Mouse (Mus musculus) myocyte (in vitro differentiated cells): ENCODE results near the gene Rps17.

Experiments
- CEBPB ChIP-seq: IDR thresholded peaks from 2 replicates; pipeline ENCODE4 v1.6.1; 2011; ENCODE audit warnings: mild to moderate bottlenecking, moderate library complexity; ENCODE audit not compliant: poor library complexity, insufficient read depth, severe bottlenecking
- E2F4 ChIP-seq: IDR thresholded peaks from one replicate; pipeline ENCODE4 v1.6.1; 2011; ENCODE audit warnings: mild to moderate bottlenecking, control low read depth, moderate library complexity; ENCODE audit not compliant: insufficient read depth
- MAX ChIP-seq: IDR thresholded peaks from one replicate; pipeline ENCODE4 v1.6.1; 2011; ENCODE audit warnings: low read depth, mild to moderate bottlenecking, control low read depth
- MYOD1 ChIP-seq, 3 experiments: IDR thresholded peaks; one replicate each; pipeline ENCODE4 v1.6.1; 2011; ENCODE audit warnings: control low read depth in 2 of 3, low read depth in 2 of 3, mild to moderate bottlenecking in 2 of 3, moderate library complexity in 1 of 3; ENCODE audit not compliant: insufficient read length in 2 of 3, control insufficient read depth in 1 of 3
- MYOG ChIP-seq, 3 experiments: IDR thresholded peaks; one replicate each; pipeline ENCODE4 v1.6.1; 2011; ENCODE audit warnings: control low read depth in 2 of 3, low read depth in 2 of 3, mild to moderate bottlenecking in 2 of 3; ENCODE audit not compliant: insufficient read length in 2 of 3, control insufficient read depth in 1 of 3, insufficient read depth in 1 of 3
- POLR2A ChIP-seq: IDR thresholded peaks from one replicate; pipeline ENCODE4 v1.6.1; 2011; ENCODE audit warnings: low read depth, mild to moderate bottlenecking, control low read depth, moderate library complexity; ENCODE audit not compliant: insufficient read length
- POLR2AphosphoS2 ChIP-seq: IDR thresholded peaks from one replicate; pipeline ENCODE4 v1.6.1; 2011; ENCODE audit warnings: low read depth, control low read depth; ENCODE audit not compliant: insufficient read length
- REST ChIP-seq: IDR thresholded peaks from one replicate; pipeline ENCODE4 v1.6.1; 2011; ENCODE audit warnings: mild to moderate bottlenecking, control low read depth, moderate library complexity; ENCODE audit not compliant: insufficient read depth, insufficient read length
- SRF ChIP-seq: IDR thresholded peaks from one replicate; pipeline ENCODE4 v1.6.1; 2011; ENCODE audit warnings: low read depth; ENCODE audit not compliant: control insufficient read depth, insufficient read length
- TCF12 ChIP-seq: IDR thresholded peaks from one replicate; pipeline ENCODE4 v1.6.1; 2011; ENCODE audit warnings: mild to moderate bottlenecking, control low read depth; ENCODE audit not compliant: poor library complexity, insufficient read depth, severe bottlenecking
- TCF3 ChIP-seq: IDR thresholded peaks from one replicate; pipeline ENCODE4 v1.6.1; 2011; ENCODE audit warnings: low read depth, control low read depth; ENCODE audit not compliant: insufficient read length
- USF1 ChIP-seq: IDR thresholded peaks from one replicate; pipeline ENCODE4 v1.6.1; 2011; ENCODE audit warnings: low read depth, mild to moderate bottlenecking, control low read depth, moderate library complexity

- no peak for TF ChIP-seq POLR2A
- no peak for TF ChIP-seq E2F4
- no peak for TF ChIP-seq TCF12
- no peak for TF ChIP-seq REST
- no peak for TF ChIP-seq USF1
- no peak for TF ChIP-seq MAX
- no peak for TF ChIP-seq CEBPB
- TF ChIP-seq POLR2AphosphoS2 = no peak
- no peak for TF ChIP-seq MYOG (IDR thresholded peaks at IDR 0.05; ENCODE audit: control insufficient read depth in 1 of 3, insufficient read depth in 1 of 3, insufficient read length in 2 of 3, low read depth in 2 of 3)
- TF ChIP-seq TCF3 = no peak
- TF ChIP-seq MYOD1 (IDR thresholded peaks at IDR 0.05; ENCODE audit: control insufficient read depth in 1 of 3, insufficient read length in 2 of 3, low read depth in 2 of 3) = no peak
- TF ChIP-seq SRF = no peak
These were observed 33.5 kb downstream of the Rps17 start for GRCm38 (mm10) chr7:81311581-81311980.
